Mouse (Mus musculus): ENCODE data around the gene Id3. TPM values are rescaled to one million over a fixed set of nuclear protein-coding genes. Genes with fewer than 3 reads are reported as not detected.

The Id3 gene
- polyA plus RNA-seq, 1 experiment from 2014 or later: 608 TPM

DNA sequence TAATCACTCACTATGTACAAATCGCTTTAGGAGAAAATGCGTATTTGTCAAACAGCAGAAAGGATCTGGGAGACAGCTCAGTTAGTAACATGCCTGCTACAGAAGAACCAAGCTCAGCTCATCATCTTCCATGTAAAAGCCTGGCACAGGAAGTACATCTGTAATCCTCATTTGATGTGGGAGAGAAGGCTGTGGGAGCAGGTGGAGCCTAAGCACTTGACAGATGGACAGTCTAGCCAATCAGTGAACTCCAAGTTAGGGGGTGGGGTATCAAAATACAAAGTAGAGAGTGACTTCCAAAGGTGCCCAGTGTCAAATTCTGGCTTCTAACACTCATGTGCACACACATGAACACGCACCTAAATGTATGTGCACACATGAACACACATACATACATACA lies 22.1 kb upstream of the Id3 start:
- no peaks in the 10 kb centered on the region for H3K4me1 ChIP-seq (ENCODE audit: control insufficient read depth, insufficient read depth, low read length)

DNA sequence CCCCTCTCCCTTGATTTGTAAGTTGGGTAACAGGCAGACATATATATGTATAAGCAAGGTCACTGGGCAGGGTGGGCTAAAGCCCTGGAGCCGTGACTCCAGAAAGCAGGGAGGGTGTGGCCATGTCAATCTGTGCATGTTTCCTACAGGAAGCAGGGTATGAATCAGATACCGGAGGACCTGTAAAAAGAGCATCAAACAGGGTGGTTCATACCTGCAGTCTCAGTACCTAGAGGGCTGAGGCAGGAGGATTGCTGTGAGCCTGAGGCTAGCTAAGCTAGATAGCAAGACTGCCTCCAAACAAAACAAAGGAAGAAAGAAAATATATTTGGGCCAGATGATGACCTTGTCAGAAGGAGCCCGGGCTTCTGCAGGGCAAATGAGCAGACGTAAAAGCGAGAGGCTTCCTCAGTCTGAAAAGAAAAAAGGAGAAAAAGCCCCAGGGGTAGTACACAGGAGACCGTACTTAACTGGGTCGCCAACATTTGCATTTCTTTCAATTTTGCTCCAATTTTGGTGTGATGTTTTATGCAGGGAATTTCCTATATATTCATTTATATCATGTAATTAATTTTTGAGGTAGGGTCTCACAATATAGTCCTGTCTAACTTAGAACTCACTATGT lies 21.3 kb upstream of the Id3 start:
- Histone ChIP-seq H3K9ac (replicated peaks; ENCODE audit: low read length) (no peak overlapping the region), H3K27ac (replicated peaks; ENCODE audit: low read depth, low read length) (no peak overlapping the region), H3K4me1 (ENCODE audit: control insufficient read depth, insufficient read depth, low read length) (no peaks in the 10 kb centered on the region), H3K27me3 (ENCODE audit: control insufficient read depth, insufficient read depth, low read length) (no peaks in the 10 kb centered on the region), H3K4me2 (ENCODE audit: low read depth, low read length) (no peak overlapping the region), H3K4me3 (ENCODE audit: low read depth, low read length) (no peak overlapping the region), H3K9me3 (replicated peaks; ENCODE audit: control insufficient read depth, low read length) (no peaks in the 10 kb centered on the region), H3K36me3 (replicated peaks; ENCODE audit: control insufficient read depth, insufficient read depth, low read depth, low read length) (no peaks in the 10 kb centered on the region)
- ATAC-seq (replicated peaks; ENCODE audit: insufficient number of reproducible peaks, low FRiP score, low TSS enrichment, low read depth): no peak
- no peak for DNase-seq (ENCODE audit: low spot score)
- 75% methylated on average over 7 of the region's 7 CpGs for WGBS

More for the DNA sequence above, 22.1 kb upstream of the Id3 start:
- H3K4me2 ChIP-seq (ENCODE audit: low read depth, low read length): no peak overlapping the region
- H3K27me3 ChIP-seq (ENCODE audit: control insufficient read depth, insufficient read depth, low read length): no peaks in the 10 kb centered on the region
- ATAC-seq (replicated peaks; ENCODE audit: insufficient number of reproducible peaks, low FRiP score, low TSS enrichment, low read depth) (no peak), DNase-seq (ENCODE audit: low spot score) (no peak)
- no peaks in the 10 kb centered on the region for H3K36me3 ChIP-seq (replicated peaks; ENCODE audit: control insufficient read depth, insufficient read depth, low read depth, low read length)
- no peak overlapping the region for H3K4me3 ChIP-seq (ENCODE audit: low read depth, low read length)
- H3K9me3 ChIP-seq (replicated peaks; ENCODE audit: control insufficient read depth, low read length): no peaks in the 10 kb centered on the region
- no peak overlapping the region for H3K27ac ChIP-seq (replicated peaks; ENCODE audit: low read depth, low read length)
- H3K9ac ChIP-seq (replicated peaks; ENCODE audit: low read length): no peak overlapping the region
- 92% methylated on average over 3 of the region's 3 CpGs for WGBS

DNA sequence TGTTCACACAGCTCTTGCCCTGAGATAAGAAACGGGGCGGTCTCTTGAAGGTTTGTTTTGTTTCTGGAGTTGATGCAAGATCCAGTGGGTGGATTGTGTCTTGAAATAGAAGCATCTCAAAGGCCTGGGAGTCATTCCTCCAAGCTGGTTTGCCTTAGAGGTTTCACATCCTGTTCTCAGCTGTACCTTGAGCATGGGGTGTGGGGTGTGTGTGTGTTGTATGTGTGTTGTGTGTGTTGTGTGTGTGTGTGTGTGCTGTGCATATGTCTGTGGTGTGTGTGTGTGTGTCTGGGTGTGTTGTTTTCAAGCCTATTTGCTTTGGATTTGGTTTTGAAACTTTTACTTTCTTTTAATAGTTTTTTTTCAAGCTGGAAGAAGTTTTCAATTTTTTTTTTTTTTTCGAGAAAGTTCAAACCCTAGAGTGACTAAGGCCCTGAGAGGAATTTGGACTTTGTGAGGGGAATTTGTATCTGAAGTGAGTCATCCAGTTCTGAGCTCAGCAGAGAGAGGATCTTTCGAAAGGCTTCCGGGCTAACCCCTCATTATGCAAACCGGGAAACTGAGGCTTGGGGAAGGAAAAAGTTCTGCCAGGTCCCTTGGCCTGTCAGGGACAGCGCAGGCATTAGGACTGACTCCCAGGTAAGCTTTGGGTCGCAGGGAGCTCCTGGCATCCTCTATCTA lies 20.0 kb upstream of the Id3 start:
- no peak for DNase-seq (ENCODE audit: low spot score)
- WGBS: 70% methylated on average over 8 of the region's 8 CpGs
- no peak overlapping the region for H3K4me2 ChIP-seq (ENCODE audit: low read depth, low read length)
- H3K4me1 ChIP-seq (ENCODE audit: control insufficient read depth, insufficient read depth, low read length): no peaks in the 10 kb centered on the region
- H3K27ac ChIP-seq (replicated peaks; ENCODE audit: low read depth, low read length): no peak overlapping the region
- no peak overlapping the region for H3K9ac ChIP-seq (replicated peaks; ENCODE audit: low read length)
- H3K36me3 ChIP-seq (replicated peaks; ENCODE audit: control insufficient read depth, insufficient read depth, low read depth, low read length): no peaks in the 10 kb centered on the region
- no peaks in the 10 kb centered on the region for H3K27me3 ChIP-seq (ENCODE audit: control insufficient read depth, insufficient read depth, low read length)
- H3K4me3 ChIP-seq (ENCODE audit: low read depth, low read length): no peak overlapping the region
- no peaks in the 10 kb centered on the region for H3K9me3 ChIP-seq (replicated peaks; ENCODE audit: control insufficient read depth, low read length)
- ATAC-seq (replicated peaks; ENCODE audit: insufficient number of reproducible peaks, low FRiP score, low TSS enrichment, low read depth): no peak

DNA sequence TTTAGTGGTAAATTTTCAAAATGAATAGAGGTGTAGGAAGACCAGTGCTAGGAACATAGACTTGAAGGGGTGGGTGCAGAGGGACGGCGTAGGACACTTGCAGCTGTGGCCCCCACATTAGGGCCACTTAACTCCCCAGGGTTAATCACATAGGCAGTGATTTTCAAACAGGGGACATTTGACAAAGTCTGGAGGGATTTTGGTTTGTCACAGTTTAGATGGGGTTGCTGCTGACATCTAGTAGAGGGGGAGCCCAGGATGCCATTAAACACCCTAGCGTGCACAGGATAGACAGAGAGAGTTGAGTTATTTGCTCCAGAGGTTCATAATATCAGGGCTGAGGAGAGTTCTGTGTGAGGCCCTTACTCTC lies 19.5 kb upstream of the Id3 start:
- Histone ChIP-seq H3K4me3 (ENCODE audit: low read depth, low read length) (no peak overlapping the region), H3K9ac (replicated peaks; ENCODE audit: low read length) (no peak overlapping the region), H3K4me2 (ENCODE audit: low read depth, low read length) (no peak overlapping the region), H3K27ac (replicated peaks; ENCODE audit: low read depth, low read length) (no peak overlapping the region), H3K4me1 (ENCODE audit: control insufficient read depth, insufficient read depth, low read length) (no peaks in the 10 kb centered on the region), H3K9me3 (replicated peaks; ENCODE audit: control insufficient read depth, low read length) (no peaks in the 10 kb centered on the region), H3K27me3 (ENCODE audit: control insufficient read depth, insufficient read depth, low read length) (no peaks in the 10 kb centered on the region), H3K36me3 (replicated peaks; ENCODE audit: control insufficient read depth, insufficient read depth, low read depth, low read length) (no peaks in the 10 kb centered on the region)
- ATAC-seq (replicated peaks; ENCODE audit: insufficient number of reproducible peaks, low FRiP score, low TSS enrichment, low read depth) (no peak), DNase-seq (ENCODE audit: low spot score) (no peak)
- 84% methylated on average over 3 of the region's 3 CpGs for WGBS

DNA sequence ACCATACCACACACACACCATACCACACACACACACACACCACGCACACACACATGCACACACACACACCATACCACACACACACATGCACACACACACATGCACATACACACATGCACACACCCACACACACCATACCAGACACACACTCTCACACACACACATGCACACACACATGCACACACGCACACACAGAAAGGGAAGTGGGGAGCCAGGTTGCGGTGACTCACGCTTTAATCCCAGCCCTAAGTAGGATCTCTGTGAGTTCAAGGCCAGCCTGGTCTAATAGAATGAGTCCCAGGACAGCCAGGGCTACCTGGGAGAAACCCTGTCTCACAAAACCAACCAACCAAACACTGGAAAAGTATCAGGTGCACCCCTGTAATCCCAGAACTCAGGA lies 18.7 kb upstream of the Id3 start:
- no peaks in the 10 kb centered on the region for H3K36me3 ChIP-seq (replicated peaks; ENCODE audit: control insufficient read depth, insufficient read depth, low read depth, low read length)
- H3K27me3 ChIP-seq (ENCODE audit: control insufficient read depth, insufficient read depth, low read length): no peaks in the 10 kb centered on the region
- H3K4me2 ChIP-seq (ENCODE audit: low read depth, low read length): no peak overlapping the region
- no peak overlapping the region for H3K4me3 ChIP-seq (ENCODE audit: low read depth, low read length)
- H3K27ac ChIP-seq (replicated peaks; ENCODE audit: low read depth, low read length): no peak overlapping the region
- no peaks in the 10 kb centered on the region for H3K4me1 ChIP-seq (ENCODE audit: control insufficient read depth, insufficient read depth, low read length)
- DNase-seq (ENCODE audit: low spot score) (no peak), ATAC-seq (replicated peaks; ENCODE audit: insufficient number of reproducible peaks, low FRiP score, low TSS enrichment, low read depth) (no peak)
- H3K9ac ChIP-seq (replicated peaks; ENCODE audit: low read length): no peak overlapping the region
- WGBS: 100% methylated on average over 4 of the region's 4 CpGs
- H3K9me3 ChIP-seq (replicated peaks; ENCODE audit: control insufficient read depth, low read length): no peaks in the 10 kb centered on the region

DNA sequence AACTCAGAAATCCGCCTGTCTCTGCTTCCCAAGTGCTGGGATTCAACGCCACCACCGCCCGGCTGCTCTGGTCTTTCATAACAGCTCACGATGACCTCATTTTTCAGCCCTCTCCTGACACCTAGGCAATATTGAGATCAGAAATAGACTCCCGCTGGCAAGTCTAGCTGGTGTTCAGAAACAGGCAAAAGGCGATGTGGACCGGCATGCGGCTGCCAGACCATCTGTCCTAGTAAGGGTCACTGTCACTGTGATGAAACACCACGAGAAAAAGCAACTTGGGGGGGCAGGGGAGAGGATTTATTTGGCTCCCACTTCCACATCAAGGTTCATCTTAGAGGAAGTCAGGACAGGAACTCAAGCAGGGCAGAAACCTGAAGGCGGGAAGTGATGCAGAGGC lies 17.8 kb upstream of the Id3 start:
- DNase-seq (ENCODE audit: low spot score) (no peak), ATAC-seq (replicated peaks; ENCODE audit: insufficient number of reproducible peaks, low FRiP score, low TSS enrichment, low read depth) (no peak)
- H3K27ac ChIP-seq (replicated peaks; ENCODE audit: low read depth, low read length): no peak overlapping the region
- H3K9me3 ChIP-seq (replicated peaks; ENCODE audit: control insufficient read depth, low read length): no peaks in the 10 kb centered on the region
- no peak overlapping the region for H3K4me3 ChIP-seq (ENCODE audit: low read depth, low read length)
- 92% methylated on average over 11 of the region's 11 CpGs for WGBS
- H3K27me3 ChIP-seq (ENCODE audit: control insufficient read depth, insufficient read depth, low read length): no peaks in the 10 kb centered on the region
- no peaks in the 10 kb centered on the region for H3K4me1 ChIP-seq (ENCODE audit: control insufficient read depth, insufficient read depth, low read length)
- H3K36me3 ChIP-seq (replicated peaks; ENCODE audit: control insufficient read depth, insufficient read depth, low read depth, low read length): no peaks in the 10 kb centered on the region
- no peak overlapping the region for H3K4me2 ChIP-seq (ENCODE audit: low read depth, low read length)
- H3K9ac ChIP-seq (replicated peaks; ENCODE audit: low read length): no peak overlapping the region

DNA sequence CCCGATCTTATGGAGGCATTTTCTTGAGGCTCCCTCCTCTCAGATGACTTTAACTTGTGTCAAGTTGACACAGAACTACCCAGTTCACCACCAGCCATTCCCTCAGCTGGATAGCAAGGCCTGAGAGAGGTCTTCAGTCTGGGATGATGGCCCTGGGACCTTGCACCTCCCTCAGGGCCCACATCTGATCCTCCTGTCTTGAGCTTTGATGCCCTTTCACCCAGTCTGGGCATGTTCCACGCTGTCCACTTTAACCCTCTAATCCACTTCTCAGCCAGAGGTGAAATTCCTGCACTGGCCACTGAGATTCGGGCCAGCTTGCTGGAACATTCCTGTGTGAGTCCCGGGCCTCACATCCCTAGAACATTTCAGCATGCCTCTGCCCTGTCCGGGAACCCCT lies 17.3 kb upstream of the Id3 start:
- no peak for DNase-seq (ENCODE audit: low spot score)
- Histone ChIP-seq H3K27me3 (ENCODE audit: control insufficient read depth, insufficient read depth, low read length) (no peaks in the 10 kb centered on the region), H3K4me1 (ENCODE audit: control insufficient read depth, insufficient read depth, low read length) (no peaks in the 10 kb centered on the region), H3K9ac (replicated peaks; ENCODE audit: low read length) (no peak overlapping the region), H3K27ac (replicated peaks; ENCODE audit: low read depth, low read length) (0 out of 2 replicates have a peak overlapping the region, but pooled peaks have one; percentile 8), H3K36me3 (replicated peaks; ENCODE audit: control insufficient read depth, insufficient read depth, low read depth, low read length) (no peaks in the 10 kb centered on the region), H3K9me3 (replicated peaks; ENCODE audit: control insufficient read depth, low read length) (no peaks in the 10 kb centered on the region), H3K4me2 (ENCODE audit: low read depth, low read length) (no peak overlapping the region), H3K4me3 (ENCODE audit: low read depth, low read length) (no peak overlapping the region)
- WGBS: 66% methylated on average over 5 of the region's 5 CpGs
- no peak for ATAC-seq (replicated peaks; ENCODE audit: insufficient number of reproducible peaks, low FRiP score, low TSS enrichment, low read depth)

DNA sequence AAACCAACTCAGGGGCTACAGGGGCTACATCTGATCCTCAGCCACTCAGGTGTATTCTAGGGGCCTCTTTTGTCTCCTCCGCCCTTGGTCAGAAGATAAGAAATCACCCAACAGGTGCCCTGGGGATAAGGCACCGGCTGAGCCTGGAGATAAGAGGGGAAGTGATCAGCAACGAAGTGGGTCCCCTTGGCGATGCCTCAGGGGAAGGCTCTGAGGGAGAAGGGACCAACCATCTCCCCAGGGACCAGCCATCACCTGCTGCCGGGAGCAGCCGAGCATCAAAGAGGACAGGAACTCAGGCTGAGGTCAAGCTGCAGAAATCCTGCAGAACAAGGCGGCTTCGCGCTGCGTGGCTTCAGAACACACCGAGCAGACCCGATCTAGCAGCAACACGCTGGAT lies 15.6 kb upstream of the Id3 start:
- Histone ChIP-seq H3K4me1 (ENCODE audit: control insufficient read depth, insufficient read depth, low read length) (no peaks in the 10 kb centered on the region), H3K27ac (replicated peaks; ENCODE audit: low read depth, low read length) (no peak overlapping the region), H3K4me3 (ENCODE audit: low read depth, low read length) (no peak overlapping the region), H3K4me2 (ENCODE audit: low read depth, low read length) (no peak overlapping the region; the same call in 1 of the 2 replicates), H3K36me3 (replicated peaks; ENCODE audit: control insufficient read depth, insufficient read depth, low read depth, low read length) (no peaks in the 10 kb centered on the region), H3K27me3 (ENCODE audit: control insufficient read depth, insufficient read depth, low read length) (no peaks in the 10 kb centered on the region), H3K9me3 (replicated peaks; ENCODE audit: control insufficient read depth, low read length) (no peaks in the 10 kb centered on the region), H3K9ac (replicated peaks; ENCODE audit: low read length) (no peak overlapping the region)
- WGBS: 71% methylated on average over 13 of the region's 13 CpGs
- DNase-seq (ENCODE audit: low spot score): no peak
- no peak for ATAC-seq (replicated peaks; ENCODE audit: insufficient number of reproducible peaks, low FRiP score, low TSS enrichment, low read depth)
